Mouse (Mus musculus): Measurements from ENCODE around the gene Pik3r3. TPM values are rescaled to one million over a fixed set of nuclear protein-coding genes. Genes with fewer than 3 reads are reported as not detected.

Pik3r3 gene
- 10 to 100 TPM; 32.2 to 32.4 TPM for total RNA-seq (2021)

GRCm38 (mm10) chr4:116221140-116221851, at the start of gene Pik3r3:
Pik3r3 (plus strand) TSS chr4:116221618.
- intact Hi-C loops (cut with DNase I): no loop called here
- DNase-seq: peak; percentile 99

- intact Hi-C loops (cut with DNase I): loop anchor here (10.0 kb wide), 1 partner anchor 112 kb away; no protein-coding TSS in a partner anchor
Observed at GRCm38 (mm10) chr4:116173072-116173471, 48.3 kb upstream of the Pik3r3 start, which contains the start of the genes 1700042G07Rik and Gm49337. 1700042G07Rik (plus strand) TSS chr4:116173372. Gm49337 (plus strand) TSS chr4:116173384.

GRCm38 (mm10) chr4:116173752-116174151, 47.7 kb upstream of the Pik3r3 start:
- intact Hi-C loops (cut with DNase I): loop anchor here (10.0 kb wide), 1 partner anchor 111 kb away; no protein-coding TSS in a partner anchor

More at GRCm38 (mm10) chr4:116173072-116173471, 48.3 kb upstream of the Pik3r3 start, which contains the start of the genes 1700042G07Rik and Gm49337:
- DNase-seq: no peak

GRCm38 (mm10) chr4:116174466-116175116, 46.8 kb upstream of the Pik3r3 start:
- no peak for DNase-seq
- intact Hi-C loops (cut with DNase I): loop anchor here (10.0 kb wide), 1 partner anchor 110 kb away; no protein-coding TSS in a partner anchor

More at GRCm38 (mm10) chr4:116173752-116174151, 47.7 kb upstream of the Pik3r3 start:
- DNase-seq: no peak

GRCm38 (mm10) chr4:116175136-116175535, 46.3 kb upstream of the Pik3r3 start:
- DNase-seq: no peak
- intact Hi-C loops (cut with DNase I): loop anchor here (10.0 kb wide), 1 partner anchor 110 kb away; no protein-coding TSS in a partner anchor

GRCm38 (mm10) chr4:116175711-116176542, 45.5 kb upstream of the Pik3r3 start:
- intact Hi-C loops (cut with DNase I): loop anchor here (10.0 kb wide), 1 partner anchor 109 kb away; no protein-coding TSS in a partner anchor

GRCm38 (mm10) chr4:116176543-116176988, 44.9 kb upstream of the Pik3r3 start:
- peak; percentile 97 for DNase-seq
- intact Hi-C loops (cut with DNase I): loop anchor here (10.0 kb wide), 1 partner anchor 108 kb away; no protein-coding TSS in a partner anchor

More at GRCm38 (mm10) chr4:116175711-116176542, 45.5 kb upstream of the Pik3r3 start:
- peak; percentile 42 for DNase-seq

GRCm38 (mm10) chr4:116177140-116177539, 44.3 kb upstream of the Pik3r3 start:
- DNase-seq: peak; percentile 70
- intact Hi-C loops (cut with DNase I): loop anchor here (10.0 kb wide), 1 partner anchor 108 kb away; no protein-coding TSS in a partner anchor

GRCm38 (mm10) chr4:116182079-116182478, 39.3 kb upstream of the Pik3r3 start:
- no peak for DNase-seq
- intact Hi-C loops (cut with DNase I): no loop called here

- intact Hi-C loops (cut with DNase I): no loop called here
- no peak for DNase-seq
Observed at GRCm38 (mm10) chr4:116182745-116183144, 38.7 kb upstream of the Pik3r3 start.

GRCm38 (mm10) chr4:116185083-116185482, 36.3 kb upstream of the Pik3r3 start:
- DNase-seq: no peak
- intact Hi-C loops (cut with DNase I): no loop called here

GRCm38 (mm10) chr4:116192286-116192835, 29.1 kb upstream of the Pik3r3 start:
- intact Hi-C loops (cut with DNase I): no loop called here
- DNase-seq: no peak

- no peak for DNase-seq
- intact Hi-C loops (cut with DNase I): no loop called here
Observed at GRCm38 (mm10) chr4:116193583-116194383, 27.6 kb upstream of the Pik3r3 start.

GRCm38 (mm10) chr4:116198422-116198821, 23.0 kb upstream of the Pik3r3 start:
- intact Hi-C loops (cut with DNase I): no loop called here
- no peak for DNase-seq

GRCm38 (mm10) chr4:116204422-116204821, 17.0 kb upstream of the Pik3r3 start:
- DNase-seq: no peak
- intact Hi-C loops (cut with DNase I): no loop called here

GRCm38 (mm10) chr4:116206531-116206930, 14.9 kb upstream of the Pik3r3 start:
- no peak for DNase-seq
- intact Hi-C loops (cut with DNase I): no loop called here

GRCm38 (mm10) chr4:116208891-116209290, 12.5 kb upstream of the Pik3r3 start:
- DNase-seq: no peak
- intact Hi-C loops (cut with DNase I): no loop called here

- DNase-seq: no peak
- intact Hi-C loops (cut with DNase I): no loop called here
Observed at GRCm38 (mm10) chr4:116215895-116216605, 5.4 kb upstream of the Pik3r3 start.

Data from left cerebral cortex, postnatal 4 days (tissue).